In genomic region chr12:97612373-97612772, GRCm38 (mm10) we compare ENCODE assay signal across 16 mouse cellular contexts.
DNase-seq lines count a peak whose midpoint lies in the region; ATAC-seq and TF ChIP-seq lines count a peak whose summit lies in the region.
"Had no signal": no experiment of that assay in that cellular context is flagged by ENCODE, and none has a peak within 500 bp of the region (broad histone marks: within the 10 kb centered on the region; RNA-seq: fewer than 3 reads in every experiment).

No protein-coding gene starts in this region.

- H3K4me1 ChIP-seq in heart, embryonic 14.5 days (ENCODE audit: control insufficient read depth in 2 of 2, insufficient read depth in 2 of 2, low read length in 2 of 2), result peaks cover 0 to 9% of the 10 kb centered on the region in 2 experiments; a peak in 2 of 4 replicates
- H3K4me1 ChIP-seq in kidney, adult 2 months (ENCODE audit: control insufficient read depth, insufficient read depth, low read length), result no peaks in the 10 kb centered on the region
- no peaks in the 10 kb centered on the region; the same call in 1 of the 2 replicates for H3K4me1 ChIP-seq in embryonic facial prominence, embryonic 14.5 days (ENCODE audit: control insufficient read depth, insufficient read depth, low read length)
- H3K4me1 ChIP-seq: hindbrain, embryonic 13.5 days had no signal

- no peak overlapping the region for H3K9ac ChIP-seq in heart, embryonic 14.5 days (ENCODE audit: low read length)
- H3K9ac ChIP-seq in embryonic facial prominence, embryonic 14.5 days (ENCODE audit: low read depth, low read length), result no peak overlapping the region
- H3K9ac ChIP-seq: hindbrain, embryonic 13.5 days had no signal

- H3K27me3 ChIP-seq in heart, embryonic 14.5 days (ENCODE audit: control insufficient read depth, insufficient read depth, low read length), result no peaks in the 10 kb centered on the region
- no peaks in the 10 kb centered on the region for H3K27me3 ChIP-seq in kidney, adult 2 months (replicated peaks; ENCODE audit: control insufficient read depth, insufficient read depth, low read length)
- no peaks in the 10 kb centered on the region for H3K27me3 ChIP-seq in embryonic facial prominence, embryonic 14.5 days (replicated peaks; ENCODE audit: control insufficient read depth, insufficient read depth, low read length)
- H3K27me3 ChIP-seq: hindbrain, embryonic 13.5 days had no signal

- intact Hi-C loops in heart, postnatal 36 days (cut with DNase I), result no loop called here

- H3K27ac ChIP-seq in heart, embryonic 14.5 days (replicated peaks in 1 of 2; ENCODE audit: control insufficient read depth in 1 of 2, insufficient read depth in 1 of 2, low read depth in 2 of 2, low read length in 2 of 2), result no peak overlapping the region
- no peak overlapping the region for H3K27ac ChIP-seq in kidney, adult 2 months (ENCODE audit: insufficient read depth, low read depth, low read length)
- H3K27ac ChIP-seq in embryonic facial prominence, embryonic 14.5 days (replicated peaks; ENCODE audit: low read depth, low read length), result no peak overlapping the region
- H3K27ac ChIP-seq: hindbrain, embryonic 13.5 days; layer of hippocampus, adult 2 months; macrophage; stomach, postnatal 0 days had no signal

- TF ChIP-seq POLR2A in kidney, adult 2 months (IDR thresholded peaks at IDR 0.05; ENCODE audit: low read depth, low read length), result no peak

- ATAC-seq in heart, embryonic 14.5 days (ENCODE audit: insufficient number of reproducible peaks, insufficient read depth, low FRiP score, low read depth), result no peak
- ATAC-seq in embryonic facial prominence, embryonic 14.5 days (ENCODE audit: low read depth), result no peak
- ATAC-seq: intestine, embryonic 16.5 days; midbrain, embryonic 16.5 days had no signal

- H3K4me2 ChIP-seq in heart, embryonic 14.5 days (ENCODE audit: low read length), result peak overlapping the region; percentile 51
- peak overlapping the region; percentile 41 for H3K4me2 ChIP-seq in embryonic facial prominence, embryonic 14.5 days (ENCODE audit: low read depth, low read length)
- H3K4me2 ChIP-seq: hindbrain, embryonic 13.5 days had no signal

- no peak for DNase-seq in heart, postnatal 36 days
- DNase-seq in kidney, postnatal 4 days, result peak; percentile 1
- DNase-seq in kidney, adult 2 months, result no peak
- no peak for DNase-seq in embryonic facial prominence, embryonic 14.5 days (ENCODE audit: low spot score)
- DNase-seq in thymus, postnatal 25 days, result no peak
- DNase-seq in right cerebral cortex, adult 18-20 months, result no peak
- DNase-seq: cerebellum, adult 11 months; right cerebral cortex, postnatal 14 days; thymus, postnatal 36 days had no signal

- H3K9me3 ChIP-seq in heart, embryonic 14.5 days (ENCODE audit: control insufficient read depth, low read length), result no peaks in the 10 kb centered on the region
- no peaks in the 10 kb centered on the region for H3K9me3 ChIP-seq in embryonic facial prominence, embryonic 14.5 days (ENCODE audit: control insufficient read depth, low read length)
- H3K9me3 ChIP-seq: hindbrain, embryonic 13.5 days had no signal

- no peak for TF ChIP-seq CTCF in kidney, adult 2 months (conservative IDR thresholded peaks at IDR 0.05; ENCODE audit: insufficient read depth, insufficient read length, low read depth, low read length)

- 9% methylated on average over 7 of the region's 7 CpGs for WGBS in heart, embryonic 14.5 days
- 32% methylated on average over 7 of the region's 7 CpGs for WGBS in kidney, adult 2 months
- 14% methylated on average over 7 of the region's 7 CpGs for WGBS in embryonic facial prominence, embryonic 14.5 days

- no peaks in the 10 kb centered on the region for H3K36me3 ChIP-seq in heart, embryonic 14.5 days (ENCODE audit: control insufficient read depth, insufficient read depth, low read length)
- no peaks in the 10 kb centered on the region for H3K36me3 ChIP-seq in kidney, adult 2 months (ENCODE audit: control insufficient read depth, insufficient read depth, low read length)
- no peaks in the 10 kb centered on the region for H3K36me3 ChIP-seq in embryonic facial prominence, embryonic 14.5 days (ENCODE audit: control insufficient read depth, insufficient read depth, low read length)
- H3K36me3 ChIP-seq: hindbrain, embryonic 13.5 days had no signal

- H3K4me3 ChIP-seq in heart, embryonic 14.5 days (ENCODE audit: control insufficient read depth in 1 of 2, insufficient read depth in 1 of 2, low read depth in 1 of 2, low read length in 2 of 2), result no peak overlapping the region
- no peak overlapping the region for H3K4me3 ChIP-seq in kidney, adult 2 months (ENCODE audit: insufficient read depth, low read depth, low read length)
- no peak overlapping the region for H3K4me3 ChIP-seq in embryonic facial prominence, embryonic 14.5 days (ENCODE audit: low read depth, low read length)
- H3K4me3 ChIP-seq: hindbrain, embryonic 13.5 days; layer of hippocampus, adult 2 months had no signal

Comparison
In these comparisons a context has a peak if more than half of its experiments do, and no peak if none do; other contexts are left out.
1. DNase-seq: peak in kidney, postnatal 4 days (2 of 2); none in heart, postnatal 36 days (0 of 2), kidney, adult 2 months (single experiment), embryonic facial prominence, embryonic 14.5 days (single experiment), thymus, postnatal 25 days (single experiment) and right cerebral cortex, adult 18-20 months (single experiment).